Mouse (Mus musculus) embryonic facial prominence, embryonic 15.5 days (tissue): ENCODE results near the gene Kif22. TPM values are rescaled to one million over a fixed set of nuclear protein-coding genes. Genes with fewer than 3 reads are reported as not detected.

Source experiments
- microRNA-seq: library from miRNA; unstranded; fragments of <30 nt; microRNA quantifications from one replicate; pipeline ENCODE4, GENCODE M21; 2016; ENCODE audit warnings: borderline number of aligned reads
- polyA plus RNA-seq: library from polyadenylated mRNA; unstranded; fragments of >200 nt; fragmentation: Nextera tagmentation; extraction: Ambion mirVana; gene quantifications from 2 replicates; pipeline ENCODE4 v1.2.1, GENCODE M21; 2015

Gene Kif22
- polyA plus RNA-seq, 1 experiment from 2014 or later = 90.6 TPM

Small RNA genes lying within 50 kb of the gene (microRNA-seq; reads per million reads assigned to microRNA genes)
- gene Gm44343 = not detected

Other genes with a start within 250 kb of the Kif22 start
- 232 and 234 TPM in 2 replicates for gene Ppp4c, start 250.0 kb downstream of the Kif22 start, polyA plus RNA-seq
- 0.53 and 0.71 TPM in 2 replicates for gene Fam57b, start 244.8 kb downstream of the Kif22 start, polyA plus RNA-seq
- not detected in 2 replicates for gene 4930451I11Rik, start 210.8 kb downstream of the Kif22 start, polyA plus RNA-seq
- 0.85 and 1.6 TPM in 2 replicates for gene Doc2a, start 195.1 kb downstream of the Kif22 start, polyA plus RNA-seq
- gene Hirip3, start 180.5 kb downstream of the Kif22 start, polyA plus RNA-seq = 26.8 and 33.3 TPM in 2 replicates
- gene Ino80e, start 180.1 kb downstream of the Kif22 start, polyA plus RNA-seq = 84.4 and 92.0 TPM in 2 replicates
- 50.4 and 50.6 TPM in 2 replicates for gene Taok2, start 157.8 kb downstream of the Kif22 start, polyA plus RNA-seq
- 34.7 and 37.0 TPM in 2 replicates for gene Tmem219, start 119.6 kb downstream of the Kif22 start, polyA plus RNA-seq
- 19.1 and 20.2 TPM in 2 replicates for gene Kctd13, start 113.6 kb downstream of the Kif22 start, polyA plus RNA-seq
- 0.15 and 0.37 TPM in 2 replicates for gene Asphd1, start 92.9 kb downstream of the Kif22 start, polyA plus RNA-seq
- gene Sez6l2, start 91.9 kb downstream of the Kif22 start, polyA plus RNA-seq = 0.63 and 0.88 TPM in 2 replicates
- 106 TPM in 2 replicates for gene Cdipt, start 66.6 kb downstream of the Kif22 start, polyA plus RNA-seq
- gene Cdiptos, start 66.4 kb downstream of the Kif22 start, polyA plus RNA-seq = 3.2 TPM in 2 replicates
- gene Mvp, start 27.9 kb downstream of the Kif22 start, polyA plus RNA-seq = 12.0 and 12.5 TPM in 2 replicates
- gene Pagr1b, start 26.0 kb downstream of the Kif22 start, polyA plus RNA-seq = 0.33 and 0.43 TPM in 2 replicates
- gene Pagr1a, start 25.1 kb downstream of the Kif22 start, polyA plus RNA-seq = 40.9 and 73.0 TPM in 2 replicates
- 55.0 and 78.2 TPM in 2 replicates for gene Gm42742, start 21.4 kb downstream of the Kif22 start, polyA plus RNA-seq
- 18.9 and 21.9 TPM in 2 replicates for gene Prrt2, start 21.3 kb downstream of the Kif22 start, polyA plus RNA-seq
- gene Maz, start 15.4 kb downstream of the Kif22 start, polyA plus RNA-seq = 75.2 and 79.8 TPM in 2 replicates
- gene Zg16, start 44.9 kb upstream of the Kif22 start, polyA plus RNA-seq = not detected in 2 replicates
- gene AI467606, start 48.9 kb upstream of the Kif22 start, polyA plus RNA-seq = 4.8 and 6.3 TPM in 2 replicates
- gene Qprt, start 79.8 kb upstream of the Kif22 start, polyA plus RNA-seq = 2.0 and 3.3 TPM in 2 replicates
- 0.61 and 0.67 TPM in 2 replicates for gene Spn, start 95.4 kb upstream of the Kif22 start, polyA plus RNA-seq
- 56.4 and 61.8 TPM in 2 replicates for gene Cd2bp2, start 153.6 kb upstream of the Kif22 start, polyA plus RNA-seq
- gene Tbc1d10b, start 166.0 kb upstream of the Kif22 start, polyA plus RNA-seq = 29.4 and 32.5 TPM in 2 replicates
- 585 and 767 TPM in 2 replicates for gene Mylpf, start 166.4 kb upstream of the Kif22 start, polyA plus RNA-seq
- 41.3 and 42.5 TPM in 2 replicates for gene Zfp553, start 190.6 kb upstream of the Kif22 start, polyA plus RNA-seq
- gene Sept1, start 190.7 kb upstream of the Kif22 start, polyA plus RNA-seq = 22.4 and 23.9 TPM in 2 replicates
- 73.7 and 77.5 TPM in 2 replicates for gene Zfp771, start 201.8 kb upstream of the Kif22 start, polyA plus RNA-seq
- 141 and 142 TPM in 2 replicates for gene Dctpp1, start 218.2 kb upstream of the Kif22 start, polyA plus RNA-seq
- 53.7 and 58.5 TPM in 2 replicates for gene Sephs2, start 231.6 kb upstream of the Kif22 start, polyA plus RNA-seq